Mouse (Mus musculus): ENCODE measurements at regions not wholly inside any gene's neighbourhood (a gene's known extent, or its start where the extent isn't known, plus 50 kb on each side); places are given as distances from the start of the nearest gene placed in this dataset.

DNA sequence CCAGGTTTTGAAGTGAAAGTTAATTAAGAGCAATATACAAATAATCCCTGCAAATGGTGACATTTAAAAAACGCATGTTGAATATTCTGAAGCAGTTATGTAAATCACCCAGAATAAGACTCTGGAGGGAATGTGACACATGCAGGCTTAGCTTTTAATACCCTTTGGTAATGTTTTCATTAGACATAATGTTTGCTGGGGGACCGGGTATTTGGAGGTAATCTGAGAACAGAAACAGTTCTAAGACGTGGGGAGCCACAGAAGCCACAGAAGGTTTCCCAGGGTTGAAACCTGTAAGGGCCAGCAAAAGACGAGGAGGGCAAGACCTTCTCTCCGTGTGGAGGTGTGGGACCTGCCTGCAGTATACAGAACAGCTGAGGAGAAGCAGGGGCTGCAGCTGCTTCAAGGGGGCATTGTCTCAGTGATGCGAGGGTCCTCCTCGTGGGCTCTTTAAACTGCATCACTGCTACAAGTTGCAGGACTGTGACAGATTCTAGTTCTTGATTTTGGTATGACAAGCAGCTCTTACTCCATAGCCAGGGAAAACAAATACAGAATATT lies 184.9 kb downstream of the Brms1l start:
- Histone ChIP-seq H3K4me3 (ENCODE audit: low read depth, low read length) (no peak overlapping the region), H3K36me3 (replicated peaks; ENCODE audit: insufficient read depth, low read length) (no peaks in the 10 kb centered on the region), H3K4me1 (ENCODE audit: insufficient read depth) (no peaks in the 10 kb centered on the region), H3K9me3 (ENCODE audit: low read length) (no peaks in the 10 kb centered on the region), H3K9ac (replicated peaks) (no peak overlapping the region), H3K4me2 (ENCODE audit: low read depth, low read length) (no peak overlapping the region), H3K27me3 (ENCODE audit: insufficient read depth, low read length) (no peaks in the 10 kb centered on the region), H3K27ac (ENCODE audit: low read depth) (no peak overlapping the region)
- no peak for DNase-seq
- 35% methylated on average over 7 of the region's 7 CpGs for WGBS (ENCODE audit: insufficient replicate concordance)
- TF ChIP-seq EP300 (IDR thresholded peaks at IDR 0.05; ENCODE audit: low read depth) (no peak), CTCF (IDR thresholded peaks at IDR 0.05; ENCODE audit: low read depth) (no peak)
- ATAC-seq: no peak

DNA sequence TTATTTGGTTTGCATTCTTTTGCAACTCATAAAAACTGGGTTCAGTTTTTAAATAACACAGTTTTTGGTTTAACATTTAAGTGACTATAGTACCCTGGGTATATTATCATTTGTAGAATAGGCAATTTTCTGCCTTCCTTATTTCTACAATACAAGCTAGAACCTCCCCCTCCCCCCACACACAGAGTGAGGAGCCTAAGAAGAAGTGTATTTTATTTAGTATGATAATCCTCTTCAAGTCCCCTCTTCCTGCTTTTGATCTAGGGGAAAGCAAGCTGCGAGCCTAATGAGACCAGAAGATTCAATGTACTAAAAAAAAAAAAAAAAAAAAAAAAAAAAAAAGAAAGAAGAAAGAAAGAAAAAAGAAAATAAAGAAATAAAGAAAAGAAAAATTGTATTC lies 184.4 kb downstream of the Brms1l start:
- Histone ChIP-seq H3K27me3 (ENCODE audit: insufficient read depth, low read length) (no peaks in the 10 kb centered on the region), H3K4me3 (ENCODE audit: low read depth, low read length) (no peak overlapping the region), H3K36me3 (replicated peaks; ENCODE audit: insufficient read depth, low read length) (no peaks in the 10 kb centered on the region), H3K4me1 (ENCODE audit: insufficient read depth) (no peaks in the 10 kb centered on the region), H3K4me2 (ENCODE audit: low read depth, low read length) (no peak overlapping the region), H3K27ac (ENCODE audit: low read depth) (no peak overlapping the region), H3K9ac (replicated peaks) (no peak overlapping the region), H3K9me3 (ENCODE audit: low read length) (no peaks in the 10 kb centered on the region)
- TF ChIP-seq EP300 (IDR thresholded peaks at IDR 0.05; ENCODE audit: low read depth): no peak
- TF ChIP-seq CTCF (IDR thresholded peaks at IDR 0.05; ENCODE audit: low read depth): no peak
- WGBS (ENCODE audit: insufficient replicate concordance): 34% methylated on average over 1 of the region's 1 CpGs
- ATAC-seq: no peak
- no peak for DNase-seq

DNA sequence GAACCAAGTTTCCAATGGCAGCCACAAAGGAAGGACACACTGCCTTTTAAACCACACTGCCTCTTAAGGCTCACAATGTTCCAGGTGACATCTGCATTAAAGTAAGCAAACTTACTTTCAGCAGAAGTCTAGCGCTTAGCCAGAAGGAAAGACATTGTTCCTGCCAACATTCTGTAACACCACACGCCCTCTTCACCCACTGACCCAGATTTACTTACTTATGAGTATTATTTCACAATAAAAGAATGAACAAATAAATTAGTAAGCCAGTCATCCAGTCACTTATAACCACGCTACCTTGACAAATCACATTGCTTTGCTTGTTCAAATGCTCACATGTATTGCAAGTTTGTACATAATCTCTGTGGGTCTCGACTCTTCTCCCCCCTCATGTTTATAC lies 173.9 kb downstream of the Brms1l start:
- Histone ChIP-seq H3K4me3 (ENCODE audit: low read depth, low read length) (no peak overlapping the region), H3K9me3 (ENCODE audit: low read length) (no peaks in the 10 kb centered on the region), H3K9ac (replicated peaks) (no peak overlapping the region), H3K4me1 (ENCODE audit: insufficient read depth) (no peaks in the 10 kb centered on the region), H3K4me2 (ENCODE audit: low read depth, low read length) (no peak overlapping the region), H3K27ac (ENCODE audit: low read depth) (no peak overlapping the region), H3K27me3 (ENCODE audit: insufficient read depth, low read length) (no peaks in the 10 kb centered on the region), H3K36me3 (replicated peaks; ENCODE audit: insufficient read depth, low read length) (no peaks in the 10 kb centered on the region)
- TF ChIP-seq EP300 (IDR thresholded peaks at IDR 0.05; ENCODE audit: low read depth) (no peak), CTCF (IDR thresholded peaks at IDR 0.05; ENCODE audit: low read depth) (no peak)
- WGBS (ENCODE audit: insufficient replicate concordance): 59% methylated on average over 4 of the region's 4 CpGs
- no peak for ATAC-seq
- DNase-seq: no peak

GRCm38 (mm10) chr12:56005846-56006245 lies 169.7 kb downstream of the Brms1l start:
- no peaks in the 10 kb centered on the region for H3K4me1 ChIP-seq (ENCODE audit: insufficient read depth)
- no peaks in the 10 kb centered on the region for H3K36me3 ChIP-seq (replicated peaks; ENCODE audit: insufficient read depth, low read length)
- DNase-seq (no peak), ATAC-seq (no peak)
- H3K27ac ChIP-seq (ENCODE audit: low read depth): no peak overlapping the region
- 68% methylated on average over 4 of the region's 4 CpGs for WGBS (ENCODE audit: insufficient replicate concordance)
- H3K9ac ChIP-seq (replicated peaks): no peak overlapping the region
- H3K9me3 ChIP-seq (ENCODE audit: low read length): no peaks in the 10 kb centered on the region
- H3K27me3 ChIP-seq (ENCODE audit: insufficient read depth, low read length): no peaks in the 10 kb centered on the region
- no peak overlapping the region for H3K4me2 ChIP-seq (ENCODE audit: low read depth, low read length)
- TF ChIP-seq EP300 (IDR thresholded peaks at IDR 0.05; ENCODE audit: low read depth) (no peak), CTCF (IDR thresholded peaks at IDR 0.05; ENCODE audit: low read depth) (no peak)
- no peak overlapping the region for H3K4me3 ChIP-seq (ENCODE audit: low read depth, low read length)

- Histone ChIP-seq H3K27me3 (ENCODE audit: insufficient read depth, low read length) (no peaks in the 10 kb centered on the region), H3K36me3 (replicated peaks; ENCODE audit: insufficient read depth, low read length) (no peaks in the 10 kb centered on the region), H3K4me1 (ENCODE audit: insufficient read depth) (no peaks in the 10 kb centered on the region), H3K4me2 (ENCODE audit: low read depth, low read length) (no peak overlapping the region), H3K9me3 (ENCODE audit: low read length) (no peaks in the 10 kb centered on the region), H3K27ac (ENCODE audit: low read depth) (no peak overlapping the region), H3K4me3 (ENCODE audit: low read depth, low read length) (no peak overlapping the region), H3K9ac (replicated peaks) (no peak overlapping the region)
- DNase-seq (no peak), ATAC-seq (no peak)
- 69% methylated on average over 6 of the region's 6 CpGs for WGBS (ENCODE audit: insufficient replicate concordance)
- TF ChIP-seq CTCF (IDR thresholded peaks at IDR 0.05; ENCODE audit: low read depth) (no peak), EP300 (IDR thresholded peaks at IDR 0.05; ENCODE audit: low read depth) (no peak)
These were observed 169.2 kb downstream of the Brms1l start for GRCm38 (mm10) chr12:56005321-56005720.

GRCm38 (mm10) chr12:56004479-56004878 lies 168.4 kb downstream of the Brms1l start:
- WGBS (ENCODE audit: insufficient replicate concordance): 53% methylated on average over 4 of the region's 4 CpGs
- TF ChIP-seq CTCF (IDR thresholded peaks at IDR 0.05; ENCODE audit: low read depth): no peak
- TF ChIP-seq EP300 (IDR thresholded peaks at IDR 0.05; ENCODE audit: low read depth): no peak
- DNase-seq: no peak

DNA sequence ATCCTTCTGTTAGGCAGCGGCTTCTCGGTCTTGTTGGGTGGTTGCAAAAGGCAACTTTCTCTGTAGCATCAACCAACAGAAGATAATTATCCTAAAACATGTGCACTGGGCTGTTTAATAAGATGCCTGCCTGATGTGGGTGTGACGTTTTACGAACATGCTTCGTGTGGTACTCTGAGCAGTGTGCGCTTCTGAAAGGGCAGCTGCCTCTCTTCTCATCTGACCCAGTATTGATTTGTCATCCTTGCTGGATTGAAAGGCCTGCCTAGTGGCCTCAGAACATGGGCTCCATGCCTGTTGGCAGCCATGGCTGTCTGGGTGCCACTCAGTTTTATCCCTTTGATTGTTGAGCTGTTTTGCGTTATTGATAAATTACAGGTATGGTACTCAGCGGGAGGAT lies 167.4 kb downstream of the Brms1l start:
- H3K4me1 ChIP-seq (ENCODE audit: insufficient read depth): no peaks in the 10 kb centered on the region
- no peak for ATAC-seq
- no peak for DNase-seq
- H3K9me3 ChIP-seq (ENCODE audit: low read length): no peaks in the 10 kb centered on the region
- WGBS (ENCODE audit: insufficient replicate concordance): 83% methylated on average over 8 of the region's 8 CpGs
- H3K9ac ChIP-seq (replicated peaks): no peak overlapping the region
- no peaks in the 10 kb centered on the region for H3K27me3 ChIP-seq (ENCODE audit: insufficient read depth, low read length)
- TF ChIP-seq EP300 (IDR thresholded peaks at IDR 0.05; ENCODE audit: low read depth) (no peak), CTCF (IDR thresholded peaks at IDR 0.05; ENCODE audit: low read depth) (no peak)
- H3K4me3 ChIP-seq (ENCODE audit: low read depth, low read length): no peak overlapping the region
- H3K36me3 ChIP-seq (replicated peaks; ENCODE audit: insufficient read depth, low read length): no peaks in the 10 kb centered on the region
- no peak overlapping the region for H3K4me2 ChIP-seq (ENCODE audit: low read depth, low read length)
- no peak overlapping the region for H3K27ac ChIP-seq (ENCODE audit: low read depth)

More at GRCm38 (mm10) chr12:56004479-56004878, 168.4 kb downstream of the Brms1l start:
- no peaks in the 10 kb centered on the region for H3K9me3 ChIP-seq (ENCODE audit: low read length)
- H3K27ac ChIP-seq (ENCODE audit: low read depth): no peak overlapping the region
- no peaks in the 10 kb centered on the region for H3K27me3 ChIP-seq (ENCODE audit: insufficient read depth, low read length)
- no peaks in the 10 kb centered on the region for H3K36me3 ChIP-seq (replicated peaks; ENCODE audit: insufficient read depth, low read length)
- H3K4me1 ChIP-seq (ENCODE audit: insufficient read depth): no peaks in the 10 kb centered on the region
- H3K4me3 ChIP-seq (ENCODE audit: low read depth, low read length): no peak overlapping the region
- no peak overlapping the region for H3K9ac ChIP-seq (replicated peaks)
- no peak for ATAC-seq
- H3K4me2 ChIP-seq (ENCODE audit: low read depth, low read length): no peak overlapping the region
